Mouse (Mus musculus) MEL (cell line): ENCODE results near the gene Ccdc33. TPM values are rescaled to one million over a fixed set of nuclear protein-coding genes. Genes with fewer than 3 reads are reported as not detected.

Experiments used
- DNase-seq: peaks from one replicate; pipeline ENCODE4 v3.0.0; 2011; ENCODE audit warnings: low read depth, low spot score
- H3K27ac ChIP-seq: 2 replicates; pipeline ENCODE4 v1.5.1; 2012; ENCODE audit warnings: low read depth, mild to moderate bottlenecking, control low read depth, low read length, moderate library complexity; ENCODE audit not compliant: control insufficient read depth
- H3K27me3 ChIP-seq, 2 experiments: fragments of 150-350 bp in 1 of 2; sonication (generic) in 1 of 2; 2 replicates each; pipeline ENCODE4 v1.6.1; 2012; ENCODE audit warnings: low read length in 2 of 2, mild to moderate bottlenecking in 2 of 2, improper control_type of control experiment in 1 of 2, moderate library complexity in 1 of 2; ENCODE audit not compliant: insufficient read depth in 2 of 2, control insufficient read depth in 1 of 2
- H3K36me3 ChIP-seq, 2 experiments: 2 replicates each; pipeline ENCODE4 v1.6.1; 2012 to 2014; ENCODE audit warnings: low read length in 2 of 2, improper control_type of control experiment in 1 of 2, inconsistent platforms in 1 of 2, mild to moderate bottlenecking in 1 of 2; ENCODE audit not compliant: insufficient read depth in 2 of 2, control insufficient read depth in 1 of 2
- H3K4me1 ChIP-seq, 2 experiments: fragments of 150-350 bp in 1 of 2; sonication (generic) in 1 of 2; 2 replicates each; pipeline ENCODE4 v1.6.1; 2012; ENCODE audit warnings: low read length in 2 of 2, improper control_type of control experiment in 1 of 2, mild to moderate bottlenecking in 1 of 2; ENCODE audit not compliant: insufficient read depth in 2 of 2, control insufficient read depth in 1 of 2
- H3K4me3 ChIP-seq, 2 experiments: fragments of 150-350 bp in 1 of 2; sonication (generic) in 1 of 2; 2 replicates each; pipeline ENCODE4 v1.5.1; 2012; ENCODE audit warnings: low read depth in 2 of 2, low read length in 2 of 2, mild to moderate bottlenecking in 2 of 2, moderate library complexity in 2 of 2, control low read depth in 1 of 2, improper control_type of control experiment in 1 of 2; ENCODE audit not compliant: control insufficient read depth in 1 of 2, insufficient read depth in 1 of 2
- H3K79me2 ChIP-seq: 2 replicates; pipeline ENCODE4 v1.6.1; 2012; ENCODE audit warnings: mild to moderate bottlenecking, low read length, moderate library complexity; ENCODE audit not compliant: control insufficient read depth, poor library complexity, insufficient read depth
- H3K9ac ChIP-seq: 2 replicates; pipeline ENCODE4 v1.6.1; 2012; ENCODE audit warnings: low read depth, mild to moderate bottlenecking, control low read depth, low read length, moderate library complexity; ENCODE audit not compliant: control insufficient read depth, poor library complexity, severe bottlenecking
- H3K9me3 ChIP-seq: fragments of 150-350 bp; sonication (generic); replicated peaks from 2 replicates; pipeline ENCODE4 v1.6.1; 2012; ENCODE audit warnings: mild to moderate bottlenecking, low read length, improper control_type of control experiment, moderate library complexity; ENCODE audit not compliant: insufficient read depth
- BHLHE40 ChIP-seq: IDR thresholded peaks from 2 replicates; pipeline ENCODE4 v1.6.1; 2012; ENCODE audit warnings: low read depth, mild to moderate bottlenecking, inconsistent platforms, low read length, improper control_type of control experiment, borderline replicate concordance
- CHD2 ChIP-seq: IDR thresholded peaks from 2 replicates; pipeline ENCODE4 v1.6.1; 2011; ENCODE audit warnings: low read length, improper control_type of control experiment
- CTCF ChIP-seq, 3 experiments: IDR thresholded peaks in 2 of 3; conservative IDR thresholded peaks in 1 of 3; 2 replicates each; pipeline ENCODE4 v1.5.1; 2011 to 2012; ENCODE audit warnings: low read length in 3 of 3, low read depth in 2 of 3, mild to moderate bottlenecking in 2 of 3, improper control_type of control experiment in 1 of 3, inconsistent platforms in 1 of 3, mixed read lengths in 1 of 3, moderate library complexity in 1 of 3; ENCODE audit not compliant: control insufficient read depth in 1 of 3, insufficient read depth in 1 of 3, poor library complexity in 1 of 3, severe bottlenecking in 1 of 3
- HCFC1 ChIP-seq: IDR thresholded peaks from 2 replicates; pipeline ENCODE4 v1.6.1; 2012; ENCODE audit warnings: low read depth, mild to moderate bottlenecking, inconsistent platforms, low read length, improper control_type of control experiment, moderate library complexity
- JUND ChIP-seq: IDR thresholded peaks from 2 replicates; pipeline ENCODE4 v1.6.1; 2011; ENCODE audit warnings: low read depth, mild to moderate bottlenecking, improper control_type of control experiment, low read length
- KAT2A ChIP-seq: conservative IDR thresholded peaks from 2 replicates; pipeline ENCODE4 v1.6.1; 2012; ENCODE audit warnings: low read depth, low read length, improper control_type of control experiment, inconsistent platforms
- MAFK ChIP-seq: IDR thresholded peaks from 2 replicates; pipeline ENCODE4 v1.6.1; 2011; ENCODE audit warnings: low read depth, mild to moderate bottlenecking, low read length, improper control_type of control experiment, borderline replicate concordance
- MEF2A ChIP-seq: IDR thresholded peaks from 2 replicates; pipeline ENCODE4 v1.6.1; 2014; ENCODE audit warnings: low read depth, mild to moderate bottlenecking, inconsistent platforms, low read length, improper control_type of control experiment; ENCODE audit not compliant: poor library complexity, insufficient replicate concordance, severe bottlenecking; ENCODE audit errors: extremely low read depth
- MXI1 ChIP-seq: IDR thresholded peaks from 2 replicates; pipeline ENCODE4 v1.6.1; 2011; ENCODE audit warnings: mild to moderate bottlenecking, low read depth, low read length, improper control_type of control experiment
- MYC ChIP-seq: IDR thresholded peaks from 2 replicates; pipeline ENCODE4 v1.6.1; 2011; ENCODE audit warnings: low read depth, mild to moderate bottlenecking, low read length, improper control_type of control experiment, moderate library complexity
- POLR2A ChIP-seq, 2 experiments: IDR thresholded peaks; 2 replicates each; pipeline ENCODE4 v1.6.1; 2011 to 2012; ENCODE audit warnings: low read length in 2 of 2, mild to moderate bottlenecking in 2 of 2, control low read depth in 1 of 2, improper control_type of control experiment in 1 of 2, low read depth in 1 of 2, moderate library complexity in 1 of 2; ENCODE audit not compliant: control insufficient read depth in 1 of 2, insufficient read depth in 1 of 2, poor library complexity in 1 of 2
- POLR2AphosphoS2 ChIP-seq: IDR thresholded peaks from 2 replicates; pipeline ENCODE4 v1.6.1; 2011; ENCODE audit warnings: low read length, improper control_type of control experiment
- RAD21 ChIP-seq: IDR thresholded peaks from 2 replicates; pipeline ENCODE4 v1.6.1; 2011; ENCODE audit warnings: mild to moderate bottlenecking, low read depth, low read length, improper control_type of control experiment
- RCOR1 ChIP-seq: IDR thresholded peaks from 2 replicates; pipeline ENCODE4 v1.6.1; 2012; ENCODE audit warnings: low read depth, mild to moderate bottlenecking, inconsistent platforms, low read length, improper control_type of control experiment
- SIN3A ChIP-seq: IDR thresholded peaks from 2 replicates; pipeline ENCODE4 v1.6.1; 2012; ENCODE audit warnings: low read length, improper control_type of control experiment, inconsistent platforms
- SMC3 ChIP-seq: IDR thresholded peaks from 2 replicates; pipeline ENCODE4 v1.6.1; 2011; ENCODE audit warnings: low read depth, low read length, improper control_type of control experiment
- TAL1 ChIP-seq: IDR thresholded peaks from 2 replicates; pipeline ENCODE4 v1.6.1; 2012; ENCODE audit warnings: mild to moderate bottlenecking, inconsistent platforms, low read length, moderate library complexity, mixed read lengths
- TBP ChIP-seq: IDR thresholded peaks from 2 replicates; pipeline ENCODE4 v1.8.0; 2011; ENCODE audit warnings: low read depth, low read length, improper control_type of control experiment
- UBTF ChIP-seq: IDR thresholded peaks from 2 replicates; pipeline ENCODE4 v1.6.1; 2012; ENCODE audit warnings: low read depth, mild to moderate bottlenecking, inconsistent platforms, low read length, improper control_type of control experiment, moderate library complexity, borderline replicate concordance; ENCODE audit not compliant: insufficient read depth
- USF1 ChIP-seq: IDR thresholded peaks from 2 replicates; pipeline ENCODE4 v1.6.1; 2014; ENCODE audit warnings: low read depth, mild to moderate bottlenecking, inconsistent platforms, low read length, improper control_type of control experiment, moderate library complexity
- USF2 ChIP-seq, 2 experiments: IDR thresholded peaks; 2 replicates each; pipeline ENCODE4 v1.6.1; 2011 to 2012; ENCODE audit warnings: improper control_type of control experiment in 2 of 2, low read length in 2 of 2, borderline replicate concordance in 1 of 2, inconsistent platforms in 1 of 2, low read depth in 1 of 2, mild to moderate bottlenecking in 1 of 2; ENCODE audit not compliant: insufficient read depth in 1 of 2
- ZC3H11A ChIP-seq: IDR thresholded peaks from 2 replicates; pipeline ENCODE4 v1.6.1; 2012; ENCODE audit warnings: low read depth, mild to moderate bottlenecking, inconsistent platforms, low read length, improper control_type of control experiment
- ZMIZ1 ChIP-seq: IDR thresholded peaks from 2 replicates; pipeline ENCODE4 v1.6.1; 2012; ENCODE audit warnings: low read depth, mild to moderate bottlenecking, inconsistent platforms, low read length, improper control_type of control experiment, moderate library complexity
- polyA plus RNA-seq, 2 experiments: library from polyadenylated mRNA; stranded (reverse) in 1 of 2; unstranded in 1 of 2; fragments of >175 nt in 1 of 2; fragments of >200 nt in 1 of 2; gene quantifications; 2 replicates each; pipeline versions ENCODE4 v1.2.1 to v1.2.4; 2012; ENCODE audit warnings: low replicate concordance in 2 of 2, low read depth in 1 of 2; ENCODE audit not compliant: insufficient read length in 2 of 2, insufficient read depth in 1 of 2, missing spikeins in 1 of 2
- total RNA-seq: library from RNA; depleted of rRNA; stranded (reverse); fragments of 300-350 nt; gene quantifications from 2 replicates; pipeline ENCODE4 v1.2.3, GENCODE M21; 2012

Ccdc33 gene
- total and polyA plus RNA-seq, 3 experiments = not detected

DNA sequence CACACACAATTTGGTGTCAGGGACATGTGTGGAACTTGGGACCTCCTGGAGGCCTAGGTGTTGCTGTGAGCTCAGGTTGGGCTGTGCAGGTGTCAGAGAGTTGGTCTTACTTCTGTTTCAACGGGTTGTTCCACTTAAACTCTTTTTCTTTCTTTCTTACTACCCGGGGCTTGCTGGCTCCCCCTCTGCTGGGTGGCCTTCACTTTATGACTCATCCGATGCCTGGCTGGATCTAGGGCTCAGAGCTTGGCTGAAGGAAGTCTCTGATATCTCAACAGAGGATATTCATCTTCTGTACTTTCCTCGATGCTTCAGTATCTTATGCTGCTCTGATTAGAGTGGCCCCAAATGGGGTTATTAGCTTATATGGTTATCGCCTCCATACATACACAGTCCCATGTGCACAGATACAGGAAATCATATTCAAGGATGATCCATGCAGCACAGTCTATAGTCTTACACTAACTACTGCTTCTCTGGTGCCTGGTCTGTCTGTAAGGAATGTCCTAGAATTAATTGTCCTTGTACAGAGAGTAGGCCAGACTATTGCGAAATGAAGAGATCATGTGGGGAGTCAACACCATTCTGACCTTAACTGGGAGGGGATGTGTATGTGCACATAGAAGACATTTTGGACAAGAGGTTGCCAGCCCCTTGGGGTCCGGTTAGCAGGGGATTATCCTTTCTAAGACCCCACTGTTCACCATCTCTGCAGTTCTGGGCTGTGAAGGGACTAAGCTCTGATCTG lies 82.5 kb downstream of the Ccdc33 start:
- H3K27me3 ChIP-seq = peaks cover 0 to 4% of the 10 kb centered on the region in 2 experiments; a peak in 2 of 4 replicates
- TF ChIP-seq MEF2A (no peak), CTCF (IDR thresholded peaks at IDR 0.05 in 2 of 3, conservative IDR thresholded peaks at IDR 0.05 in 1 of 3; ENCODE audit: control insufficient read depth in 1 of 3, insufficient read depth in 1 of 3, low read depth in 2 of 3, low read length in 3 of 3, poor library complexity in 1 of 3, severe bottlenecking in 1 of 3) (no peak), TBP (no peak), MAFK (no peak), USF2 (IDR thresholded peaks at IDR 0.05; ENCODE audit: borderline replicate concordance in 1 of 2, insufficient read depth in 1 of 2, low read depth in 1 of 2, low read length in 2 of 2) (no peak), CHD2 (no peak), JUND (no peak), RAD21 (no peak), MXI1 (no peak), ZMIZ1 (no peak), TAL1 (no peak), POLR2A (IDR thresholded peaks at IDR 0.05; ENCODE audit: control insufficient read depth in 1 of 2, insufficient read depth in 1 of 2, low read depth in 1 of 2, low read length in 2 of 2, poor library complexity in 1 of 2) (no peak), USF1 (no peak), RCOR1 (no peak)
- TF ChIP-seq, all 39 proteins: peak for 0
- DNase-seq = no peak
- no peak overlapping the region for H3K9ac ChIP-seq
- no peak overlapping the region for H3K27ac ChIP-seq
- no peaks in the 10 kb centered on the region for H3K79me2 ChIP-seq
- H3K4me1 ChIP-seq = no peaks in the 10 kb centered on the region
- H3K9me3 ChIP-seq = no peaks in the 10 kb centered on the region
- H3K4me3 ChIP-seq = no peak overlapping the region
- H3K36me3 ChIP-seq = no peaks in the 10 kb centered on the region

DNA sequence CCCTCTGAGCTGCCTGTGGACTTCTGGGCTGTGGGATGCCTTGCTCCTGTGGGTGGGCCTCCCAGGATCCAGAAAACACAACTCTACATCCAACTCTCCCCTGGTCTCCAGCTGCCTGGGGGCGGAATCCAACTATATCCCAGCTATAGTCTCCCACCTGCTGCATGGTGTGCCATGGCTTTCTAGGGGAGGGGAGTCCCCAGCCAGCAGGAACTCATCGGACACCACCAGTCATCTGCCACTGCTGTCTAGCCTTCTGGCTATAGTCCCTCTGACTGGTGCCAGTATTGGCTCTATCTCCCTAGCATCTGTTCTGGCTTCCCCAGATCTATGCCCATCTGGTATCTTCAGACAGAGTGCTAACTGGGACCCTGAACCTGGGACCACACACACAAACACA lies 83.1 kb downstream of the Ccdc33 start:
- no peak overlapping the region for H3K9ac ChIP-seq
- H3K27me3 ChIP-seq = peaks cover 0 to 4% of the 10 kb centered on the region in 2 experiments; a peak in 2 of 4 replicates
- H3K36me3 ChIP-seq = no peaks in the 10 kb centered on the region
- H3K27ac ChIP-seq = no peak overlapping the region
- H3K9me3 ChIP-seq = no peaks in the 10 kb centered on the region
- TF ChIP-seq ZMIZ1 = no peak
- TF ChIP-seq POLR2A (IDR thresholded peaks at IDR 0.05; ENCODE audit: control insufficient read depth in 1 of 2, insufficient read depth in 1 of 2, low read depth in 1 of 2, low read length in 2 of 2, poor library complexity in 1 of 2) = no peak
- TF ChIP-seq CTCF (IDR thresholded peaks at IDR 0.05 in 2 of 3, conservative IDR thresholded peaks at IDR 0.05 in 1 of 3; ENCODE audit: control insufficient read depth in 1 of 3, insufficient read depth in 1 of 3, low read depth in 2 of 3, low read length in 3 of 3, poor library complexity in 1 of 3, severe bottlenecking in 1 of 3) = no peak
- TF ChIP-seq POLR2AphosphoS2 = no peak
- TF ChIP-seq USF2 (IDR thresholded peaks at IDR 0.05; ENCODE audit: borderline replicate concordance in 1 of 2, insufficient read depth in 1 of 2, low read depth in 1 of 2, low read length in 2 of 2) = no peak
- no peak for TF ChIP-seq MEF2A
- TF ChIP-seq MAFK = no peak
- TF ChIP-seq HCFC1 = no peak
- no peak for TF ChIP-seq BHLHE40
- no peak for TF ChIP-seq UBTF
- TF ChIP-seq USF1 = no peak
- TF ChIP-seq KAT2A = no peak
- no peak for TF ChIP-seq JUND
- TF ChIP-seq SIN3A = no peak
- no peak for TF ChIP-seq MYC
- no peak for TF ChIP-seq ZC3H11A
- TF ChIP-seq SMC3 = no peak
- no peak for TF ChIP-seq MXI1
- TF ChIP-seq, all 39 proteins: peak for 0
- H3K79me2 ChIP-seq = no peaks in the 10 kb centered on the region
- no peaks in the 10 kb centered on the region for H3K4me1 ChIP-seq
- no peak overlapping the region for H3K4me3 ChIP-seq
- no peak for DNase-seq
